Mouse (Mus musculus) kidney, postnatal 25 days (tissue): ENCODE results near the gene Rnf121.

Source experiments
- DNase-seq, 2 experiments: peaks; one replicate each; pipeline ENCODE4 v3.0.0; 2021; ENCODE audit warnings: mixed read lengths in 2 of 2

Gene Rnf121

GRCm38 (mm10) chr7:101998194-101998927 is 66.9 kb downstream of the Rnf121 start:
- peak; percentile 89 to 91 for DNase-seq

GRCm38 (mm10) chr7:101994241-101994640 is 71.0 kb downstream of the Rnf121 start:
- no peak for DNase-seq

GRCm38 (mm10) chr7:101985081-101985480 is 80.2 kb downstream of the Rnf121 start:
- peak in 1 of 2 experiments; percentile 48 for DNase-seq

- DNase-seq: peak; percentile 42 to 80
Observed at GRCm38 (mm10) chr7:101982735-101983134, 82.5 kb downstream of the Rnf121 start.

- peak; percentile 22 to 48 for DNase-seq
Observed at GRCm38 (mm10) chr7:101974505-101974904, 90.8 kb downstream of the Rnf121 start.

- no peak for DNase-seq
Observed at GRCm38 (mm10) chr7:101973730-101974129, 91.5 kb downstream of the Rnf121 start.

GRCm38 (mm10) chr7:101971721-101972120 is 93.5 kb downstream of the Rnf121 start:
- no peak for DNase-seq

GRCm38 (mm10) chr7:101970821-101971461 is 94.3 kb downstream of the Rnf121 start:
- peak; percentile 75 to 85 for DNase-seq

- peak; percentile 97 to 98 for DNase-seq
Observed at GRCm38 (mm10) chr7:101970429-101970775, 94.9 kb downstream of the Rnf121 start.

GRCm38 (mm10) chr7:101969694-101970428 is 95.4 kb downstream of the Rnf121 start:
- DNase-seq: peak; percentile 89 to 94
